Mouse (Mus musculus): ENCODE data around the gene Dytn.
"Not testable (repeated sequence)": the region's sequence is repeated elsewhere in the genome, so short reads cannot be mapped to it uniquely, and the experiment has no call there.

The Dytn gene

GRCm38 (mm10) chr1:63686827-63687226 is at the start of gene Dytn:
Gene Dytn, minus strand, starts transcription at chr1:63686927.
- no peak for DNase-seq (ENCODE audit: low spot score)

- peak; percentile 62 for DNase-seq (ENCODE audit: low spot score)
These were observed 43.6 kb upstream of the Dytn start, which contains the start of the genes Mdh1b and Fastkd2 for GRCm38 (mm10) chr1:63730240-63730771. Gene Mdh1b, minus strand, starts transcription at chr1:63730318. Gene Fastkd2, plus strand, starts transcription at chr1:63730614.

GRCm38 (mm10) chr1:63729796-63730195 is 43.1 kb upstream of the Dytn start:
- no peak for DNase-seq (ENCODE audit: low spot score)

- DNase-seq (ENCODE audit: low spot score) = no peak
These were observed 33.4 kb upstream of the Dytn start for GRCm38 (mm10) chr1:63720161-63720560.

DNA sequence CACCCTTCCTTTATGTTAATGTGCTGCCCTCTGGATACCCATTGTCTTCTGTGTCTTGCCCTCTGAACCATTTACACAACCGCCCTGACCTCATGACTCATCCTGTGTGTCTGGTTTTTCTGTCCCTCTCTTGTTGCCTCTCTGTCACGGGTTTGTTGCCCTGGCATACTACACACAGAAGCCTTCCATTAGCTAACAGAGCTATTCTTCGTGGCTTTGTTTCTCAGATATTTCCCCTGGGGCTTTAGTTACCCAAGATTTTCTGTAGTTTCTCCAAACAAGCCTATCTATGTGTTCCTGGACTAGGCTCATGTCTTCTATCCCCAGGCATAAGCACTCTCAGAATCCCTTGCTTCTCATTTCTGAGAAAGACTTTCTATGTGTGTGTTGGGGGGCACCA is 22.1 kb upstream of the Dytn start:
- DNase-seq (ENCODE audit: low spot score) = no peak

DNA sequence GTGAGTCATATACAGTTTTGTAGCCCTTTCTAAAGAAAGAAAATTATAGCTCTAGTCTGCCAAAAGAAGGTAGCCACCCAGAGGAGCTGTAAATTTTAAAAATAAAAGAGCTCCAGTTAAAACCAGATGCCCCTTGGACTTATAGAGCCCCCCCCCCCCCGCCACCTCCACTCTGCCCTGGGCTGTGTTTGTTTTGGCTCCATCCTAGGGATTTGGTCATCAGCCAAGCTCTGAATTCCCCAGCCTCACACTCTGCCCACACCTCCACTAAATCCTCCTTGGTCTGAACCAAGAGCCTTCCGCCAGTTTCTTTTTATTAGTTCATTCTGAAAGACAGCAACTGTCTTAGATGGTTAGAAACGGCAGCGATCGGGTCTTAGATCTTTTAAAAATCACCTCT is 19.0 kb upstream of the Dytn start:
- no peak for DNase-seq (ENCODE audit: low spot score)

- DNase-seq (ENCODE audit: low spot score) = no peak
These were observed 10.1 kb upstream of the Dytn start for GRCm38 (mm10) chr1:63696861-63697260.

DNA sequence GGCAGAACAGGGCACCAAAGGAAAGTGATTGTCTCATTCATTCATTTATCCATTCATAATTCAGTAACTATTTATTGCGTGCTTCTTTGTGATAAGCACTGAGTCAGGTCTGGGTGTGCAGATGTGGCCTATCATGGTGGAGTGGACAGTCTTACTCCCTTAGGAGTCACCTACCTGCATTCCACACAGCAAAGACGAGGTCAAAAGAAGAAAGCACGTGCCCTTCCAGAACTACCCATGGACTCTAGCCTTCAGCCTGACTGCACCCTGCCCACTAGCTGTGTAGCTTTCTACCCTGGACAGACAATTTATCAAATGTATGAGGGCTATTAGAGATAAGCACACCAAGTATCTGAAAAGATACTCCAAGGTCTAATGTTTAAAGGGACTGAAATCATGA is 10.8 kb downstream of the Dytn start:
- DNase-seq (ENCODE audit: low spot score) = no peak

DNA sequence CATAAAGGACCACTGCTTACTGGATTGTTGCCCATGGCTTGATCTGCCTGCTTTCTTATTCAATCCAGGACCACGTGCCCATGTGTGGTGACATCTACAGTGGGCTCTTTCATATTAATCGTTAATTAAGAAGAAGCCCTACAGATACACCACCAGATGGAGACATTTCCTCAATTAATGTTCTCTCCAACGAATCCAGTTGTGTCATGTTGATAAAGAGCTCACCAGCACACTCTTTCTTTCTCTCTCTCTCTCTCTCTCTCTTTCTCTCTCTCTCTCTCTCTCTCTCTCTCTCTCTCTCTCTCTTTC is 17.9 kb downstream of the Dytn start:
- DNase-seq (ENCODE audit: low spot score) = no peak

- DNase-seq (ENCODE audit: low spot score) = no peak
These were observed 18.5 kb downstream of the Dytn start for GRCm38 (mm10) chr1:63667949-63668851.

- no peak for DNase-seq (ENCODE audit: low spot score)
These were observed 19.4 kb downstream of the Dytn start for GRCm38 (mm10) chr1:63667201-63667948.

GRCm38 (mm10) chr1:63666089-63666488 is 20.6 kb downstream of the Dytn start:
- DNase-seq (ENCODE audit: low spot score) = no peak

GRCm38 (mm10) chr1:63659591-63659990 is 27.1 kb downstream of the Dytn start:
- no peak for DNase-seq (ENCODE audit: low spot score)

DNA sequence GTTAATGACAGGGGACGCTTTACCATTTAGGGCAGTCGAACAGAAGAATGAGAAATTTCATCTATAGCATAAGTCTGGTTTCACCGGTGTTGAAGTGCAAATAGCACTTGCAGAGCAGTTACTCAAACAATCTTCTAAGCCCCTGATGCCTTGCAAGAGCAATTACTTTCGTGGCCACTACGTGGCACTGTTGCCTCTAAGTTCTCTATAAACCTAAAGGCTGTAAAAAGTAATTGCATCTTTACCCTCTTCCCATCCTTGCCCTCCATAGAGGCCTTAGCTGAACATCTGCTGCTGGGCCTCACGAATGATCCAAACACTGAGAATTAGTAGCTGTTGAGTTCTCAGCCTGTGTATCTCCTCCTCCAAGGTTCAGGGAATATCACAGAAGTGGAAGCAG is 28.7 kb downstream of the Dytn start:
- DNase-seq (ENCODE audit: low spot score) = no peak

DNA sequence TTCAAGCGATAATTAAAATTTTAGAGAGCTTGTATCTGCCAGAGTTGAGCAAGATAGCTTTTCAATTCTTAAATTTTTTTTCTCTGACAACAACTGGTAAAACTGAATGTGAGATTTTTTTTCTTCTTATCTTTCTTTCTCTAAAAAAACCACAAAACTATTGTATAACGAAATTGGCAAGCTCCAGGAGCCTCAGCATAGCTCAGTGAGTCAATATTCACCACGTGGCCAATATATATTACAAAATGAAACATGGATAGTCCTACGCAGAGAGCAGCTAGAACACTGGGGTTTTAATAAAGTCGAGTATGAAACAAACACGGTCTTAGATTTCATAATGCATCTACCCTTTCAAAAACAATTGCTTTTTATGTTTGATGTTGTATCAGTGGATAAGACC is 46.8 kb downstream of the Dytn start:
- DNase-seq (ENCODE audit: low spot score) = no peak

- DNase-seq (ENCODE audit: low spot score) = not testable (repeated sequence)
These were observed 56.3 kb downstream of the Dytn start for GRCm38 (mm10) chr1:63630390-63630789.

DNA sequence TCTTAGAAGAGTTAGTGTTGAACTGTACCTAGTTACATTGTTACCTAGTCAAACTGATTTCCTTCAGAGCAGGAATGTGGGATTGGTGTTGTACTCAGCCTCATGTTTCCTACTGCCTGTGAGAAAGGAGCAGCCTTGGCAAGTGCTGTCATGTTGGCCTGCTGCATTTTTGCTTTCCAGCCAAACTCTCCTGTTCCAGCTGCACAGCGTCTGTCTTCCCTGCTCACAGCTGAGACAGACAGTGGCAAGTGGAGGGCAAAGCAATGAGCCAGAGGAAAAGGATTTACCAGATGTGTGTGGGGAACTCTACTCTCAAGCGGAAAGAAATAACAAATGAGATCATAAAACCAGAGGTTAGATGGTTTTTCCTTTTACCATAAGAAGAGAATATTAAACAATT is 58.5 kb downstream of the Dytn start:
- DNase-seq (ENCODE audit: low spot score) = no peak

DNA sequence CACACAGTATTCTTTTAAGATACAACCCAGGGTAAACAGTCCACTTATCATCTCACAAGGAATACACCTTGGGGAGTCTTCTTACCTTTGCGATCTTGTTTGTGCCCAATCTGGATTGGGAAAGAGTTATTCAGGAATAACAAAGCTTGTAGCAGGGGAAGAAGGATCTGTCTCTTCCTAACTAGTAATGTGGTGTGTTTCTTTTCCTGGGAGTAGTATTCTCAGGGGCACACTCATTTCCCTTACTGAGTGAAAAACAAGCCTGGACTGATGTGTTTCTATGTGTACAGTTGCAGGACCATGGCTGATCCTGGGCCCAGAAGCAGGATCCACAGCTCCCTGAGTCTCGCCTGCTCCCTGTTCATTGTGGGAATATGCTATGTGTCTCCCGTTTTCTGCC is 71.1 kb downstream of the Dytn start, which contains the start of gene Gm39653:
Gene Gm39653 (plus strand): TSS at position 301 of the 400 bp plus-strand sequence.
- DNase-seq (ENCODE audit: low spot score) = no peak

GRCm38 (mm10) chr1:63614594-63614993 is 72.1 kb downstream of the Dytn start:
- DNase-seq (ENCODE audit: low spot score) = peak; percentile 42

- no peak for DNase-seq (ENCODE audit: low spot score)
These were observed 77.1 kb downstream of the Dytn start for GRCm38 (mm10) chr1:63609613-63610012.

- DNase-seq (ENCODE audit: low spot score) = no peak
These were observed 82.7 kb downstream of the Dytn start for GRCm38 (mm10) chr1:63603870-63604500.

GRCm38 (mm10) chr1:63586869-63587268 is 99.9 kb downstream of the Dytn start:
- no peak for DNase-seq (ENCODE audit: low spot score)

Data from ovary, postnatal 10 days (tissue).